Mouse (Mus musculus): ENCODE measurements around the gene Mki67.

- TF ChIP-seq GATA1 (IDR thresholded peaks at IDR 0.05; ENCODE audit: borderline replicate concordance, low read length): no peak
- no peak for TF ChIP-seq FLI1 (IDR thresholded peaks at IDR 0.05; ENCODE audit: low read length)
Measured at GRCm38 (mm10) chr7:135652781-135653180, 63.4 kb downstream of the Mki67 start.
